Mouse (Mus musculus): Measurements from ENCODE around the gene Tshz2. TPM values are rescaled to one million over a fixed set of nuclear protein-coding genes. Genes with fewer than 3 reads are reported as not detected.

Gene Tshz2
- polyA plus RNA-seq, 1 experiment: 42.1 TPM

DNA sequence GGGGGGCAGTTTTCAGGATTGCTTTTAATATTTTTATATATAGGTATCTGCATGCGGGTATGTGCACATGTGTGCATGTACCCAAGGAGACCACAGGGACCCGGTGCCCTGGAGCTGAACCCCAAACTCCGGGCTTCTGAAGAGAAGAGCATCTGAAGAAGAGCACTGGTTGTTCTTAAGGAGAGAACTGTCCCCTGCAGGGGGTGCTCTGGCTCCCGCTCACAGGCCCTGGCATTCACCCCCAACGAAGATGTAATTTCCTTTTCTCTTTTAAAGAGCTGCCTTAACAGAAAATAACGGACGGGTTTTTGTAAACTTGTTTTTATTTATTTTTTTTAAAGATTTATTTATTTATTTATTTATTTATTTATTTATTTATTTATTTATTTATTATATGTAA is 469.1 kb downstream of the Tshz2 start:
- no peak for DNase-seq (ENCODE audit: low spot score)

DNA sequence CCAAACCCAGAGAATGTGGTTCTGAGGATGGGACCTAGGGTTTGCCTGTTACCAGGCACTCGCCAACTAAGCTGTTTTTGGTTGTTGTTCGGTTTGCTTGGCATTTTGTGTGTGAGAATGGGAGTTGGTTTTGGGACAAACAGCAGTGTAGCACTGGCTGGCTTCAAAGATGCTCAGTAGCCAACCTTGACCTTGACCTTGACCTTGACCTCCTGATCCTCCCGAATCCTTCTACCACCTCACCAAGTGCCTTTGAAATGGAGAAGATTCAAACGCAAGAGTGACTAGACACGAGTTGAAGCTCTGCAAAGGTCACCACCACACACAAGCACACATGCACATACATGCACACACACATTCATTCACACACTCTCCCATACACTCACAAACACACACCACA is 470.5 kb downstream of the Tshz2 start:
- no peak for DNase-seq (ENCODE audit: low spot score)

DNA sequence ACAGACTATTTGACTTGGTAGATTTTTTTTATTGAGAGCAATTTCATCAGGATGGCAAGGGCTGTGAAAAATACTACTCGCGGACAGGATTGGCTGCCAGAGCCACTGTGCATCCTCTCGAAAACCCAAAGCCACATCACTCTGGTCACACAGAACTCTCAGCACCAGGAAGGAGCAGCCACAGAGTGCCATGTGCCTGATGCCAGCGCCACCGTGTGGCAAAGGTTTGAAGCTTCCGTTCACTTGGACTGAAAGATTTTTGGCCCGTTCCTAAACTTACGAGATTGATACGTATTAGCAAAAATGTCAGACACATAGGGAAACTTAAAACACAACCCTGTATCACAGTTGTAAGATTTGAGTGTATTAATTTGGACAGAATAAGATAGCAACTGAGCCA is 471.0 kb downstream of the Tshz2 start:
- no peak for DNase-seq (ENCODE audit: low spot score)

DNA sequence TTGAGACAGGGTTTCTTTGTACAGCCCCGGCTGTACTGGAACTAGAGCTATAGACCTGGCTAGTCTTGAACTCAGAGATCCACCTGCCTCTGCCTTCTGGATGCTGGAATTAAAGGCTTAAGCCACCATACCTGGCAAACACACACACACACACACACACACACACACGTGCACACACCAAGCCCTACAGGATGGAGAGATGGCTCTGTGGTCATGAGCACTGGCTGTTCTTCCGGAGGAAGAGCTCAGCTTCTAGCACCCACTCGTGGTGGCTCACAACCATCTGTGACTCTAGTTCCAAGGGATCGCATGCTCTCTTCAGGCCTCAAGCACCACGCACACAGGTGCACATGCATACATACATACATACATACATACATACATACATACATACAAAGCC is 471.6 kb downstream of the Tshz2 start:
- no peak for DNase-seq (ENCODE audit: low spot score)

DNA sequence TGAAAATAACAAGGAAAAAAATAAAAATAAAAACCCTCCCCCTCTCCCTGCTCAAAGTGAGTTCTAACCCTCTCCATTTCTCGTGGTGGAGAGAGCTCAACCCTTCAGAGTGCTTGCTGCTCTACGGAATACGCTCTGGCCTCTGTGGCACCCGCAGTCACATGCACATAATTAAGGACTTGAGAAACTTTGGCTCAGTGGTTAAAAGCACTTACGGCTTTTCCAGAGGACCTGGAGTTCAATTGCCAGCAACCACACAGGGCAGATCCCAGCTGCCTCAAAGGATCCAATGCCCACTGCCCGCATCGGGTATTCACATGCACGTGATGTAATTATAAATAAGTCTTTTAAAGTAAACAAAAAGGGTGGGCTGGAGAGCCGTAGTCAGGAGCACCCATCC is 473.2 kb downstream of the Tshz2 start:
- no peak for DNase-seq (ENCODE audit: low spot score)

DNA sequence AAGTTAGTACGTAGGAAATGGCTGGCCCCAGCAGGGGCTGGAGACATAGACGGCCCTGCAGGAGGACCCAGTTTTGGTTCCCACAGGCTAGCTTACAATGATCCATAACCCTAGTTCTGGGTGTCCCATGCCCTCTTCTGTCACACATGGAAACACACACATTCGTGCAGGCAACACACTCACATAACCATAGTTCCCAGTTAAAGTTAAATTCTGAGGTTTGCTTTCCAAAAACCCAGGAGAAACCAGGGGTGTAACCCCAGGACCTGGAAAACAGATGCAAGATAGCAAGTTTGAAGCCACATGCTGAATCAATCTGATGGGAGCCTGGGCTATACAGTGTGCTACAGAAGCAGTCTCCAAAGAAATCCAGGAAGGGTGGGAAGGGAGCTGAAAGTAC is 475.0 kb downstream of the Tshz2 start:
- DNase-seq (ENCODE audit: low spot score): no peak

DNA sequence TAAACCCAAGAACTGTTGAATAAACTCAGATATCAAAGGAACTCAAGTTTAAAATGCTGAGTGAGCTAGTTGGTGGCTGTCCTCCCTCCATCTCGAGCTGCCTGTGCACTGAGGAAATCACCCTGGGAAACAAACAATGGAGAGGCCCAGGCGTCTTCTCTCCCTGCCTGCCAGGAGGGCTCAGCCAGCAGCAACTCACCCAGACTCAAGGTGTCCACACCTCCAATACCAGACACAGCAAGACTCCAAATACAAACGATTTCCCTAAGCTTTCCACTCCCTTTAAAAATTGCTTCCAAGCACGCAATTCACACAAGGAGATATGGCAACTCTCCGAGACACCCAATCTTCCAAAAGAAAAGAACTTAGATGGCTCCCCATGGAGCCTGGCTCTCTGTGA is 476.7 kb downstream of the Tshz2 start:
- no peak for DNase-seq (ENCODE audit: low spot score)

DNA sequence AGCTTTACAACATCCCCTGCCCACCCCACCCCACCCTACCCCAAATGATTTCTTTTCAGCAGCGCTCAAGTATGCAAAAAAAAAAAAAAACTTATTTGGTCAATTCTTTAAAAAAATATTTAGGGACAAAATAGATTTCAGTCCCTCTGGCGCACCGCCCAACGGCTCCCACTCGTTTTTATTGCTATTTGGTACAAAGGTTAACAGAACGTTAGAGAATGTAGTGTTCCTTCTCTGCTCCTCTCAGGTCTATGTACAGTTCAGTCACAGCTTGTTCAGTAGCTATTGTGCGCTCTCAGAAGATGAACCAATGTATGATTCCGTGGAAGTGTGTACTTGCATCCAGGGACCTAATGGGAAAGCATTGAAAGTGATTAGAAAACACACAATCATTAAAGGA is 477.5 kb downstream of the Tshz2 start:
- no peak for DNase-seq (ENCODE audit: low spot score)

DNA sequence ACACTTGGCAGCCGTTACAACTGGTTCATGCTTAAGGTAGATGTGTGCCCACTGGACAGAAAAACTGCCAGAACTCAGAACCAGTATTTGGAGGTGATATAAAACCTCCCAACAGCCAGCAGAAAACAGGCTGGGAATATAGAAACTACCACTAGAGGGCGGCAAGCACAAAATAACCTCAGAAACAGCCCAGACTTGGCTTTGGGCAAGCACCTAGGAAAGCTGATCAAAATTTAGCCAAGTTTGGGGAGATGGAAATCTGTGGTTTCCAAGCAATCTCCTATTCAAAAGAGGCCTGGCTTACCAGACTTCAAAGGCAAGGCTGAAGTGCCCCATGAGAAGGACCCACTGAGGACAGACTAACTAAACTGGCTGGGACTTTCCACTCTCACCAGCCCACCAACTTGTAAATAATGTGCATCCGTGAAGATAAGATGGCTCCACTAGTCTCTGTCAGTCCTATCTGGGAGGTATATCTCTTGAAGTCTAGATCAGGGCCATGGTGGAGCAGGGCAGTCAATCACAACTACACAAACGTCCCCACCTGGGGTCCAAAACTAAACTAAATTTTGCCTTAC is 484.0 kb downstream of the Tshz2 start:
- DNase-seq (ENCODE audit: low spot score): no peak

DNA sequence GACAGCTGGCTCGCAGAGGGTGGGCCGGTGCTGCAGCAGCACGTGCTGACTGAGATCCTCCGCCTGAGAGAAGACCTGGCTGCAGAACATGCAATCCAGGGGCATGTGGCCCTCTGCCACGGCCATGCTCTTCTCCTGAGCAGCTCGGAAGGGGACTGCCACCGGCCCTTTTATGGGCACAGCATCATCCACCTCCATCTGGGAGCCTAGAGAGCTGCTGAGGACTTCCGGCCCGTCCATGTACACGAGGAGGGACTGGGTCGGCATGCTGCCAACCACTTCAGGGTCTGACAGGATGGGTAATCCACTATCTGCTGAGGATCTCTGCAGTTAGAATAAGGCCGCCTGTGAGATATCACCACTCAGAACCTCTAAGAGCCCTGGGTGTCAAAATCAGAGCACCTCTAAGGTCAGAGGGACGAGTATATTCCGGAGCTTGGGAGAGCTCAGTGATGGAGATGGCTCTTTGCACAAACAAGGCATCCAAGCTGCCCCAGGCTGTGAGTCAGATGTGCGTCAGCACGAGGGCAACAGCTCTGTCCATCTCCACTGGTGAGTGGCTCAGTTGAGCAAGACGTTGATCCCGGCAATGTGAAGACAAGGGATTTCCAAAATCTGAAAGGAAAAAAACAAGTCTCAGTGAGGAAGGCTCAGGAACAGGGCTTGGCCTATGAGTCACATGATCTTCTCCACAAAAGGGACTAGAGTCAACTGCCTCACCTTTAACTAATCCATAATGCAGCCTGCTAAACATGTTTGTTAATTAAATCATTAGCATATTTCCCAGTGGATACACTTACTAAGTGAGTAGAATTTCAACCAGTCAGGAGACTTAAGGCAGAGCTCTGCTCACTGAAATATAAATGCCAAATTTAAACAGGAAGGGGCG is 487.6 kb downstream of the Tshz2 start:
- no peak for DNase-seq (ENCODE audit: low spot score)

Other genes with a start within 250 kb of the Tshz2 start
- gene Gm11011, start 45.3 kb upstream of the Tshz2 start, polyA plus RNA-seq (2012; rRNA removed): not detected in 2 replicates

Measured in urinary bladder, adult 2 months (tissue).